25 mouse cellular contexts compared by ENCODE assay signal in the genomic region with DNA sequence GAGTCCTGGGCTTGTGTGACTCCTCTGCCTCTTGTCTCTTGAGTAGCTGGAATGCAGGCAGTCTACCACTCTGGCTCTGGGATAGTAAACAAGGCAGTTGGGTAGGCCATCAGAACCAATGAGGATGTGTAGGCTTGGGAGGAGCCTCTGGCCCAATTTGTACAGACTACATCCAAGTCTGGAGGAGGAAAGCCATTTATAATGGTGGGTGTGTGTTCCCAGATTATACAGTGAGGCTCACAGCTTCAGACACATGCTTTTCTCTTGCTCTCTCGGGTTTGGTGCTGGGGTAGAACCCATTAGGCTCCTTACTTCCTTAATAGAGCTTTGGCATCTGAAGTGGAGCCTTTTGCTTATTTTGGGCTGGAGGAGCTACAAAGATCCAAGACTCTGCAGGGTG. TPM values are rescaled to one million over a fixed set of nuclear protein-coding genes. Genes with fewer than 3 reads are reported as not detected.
A peak's percentile ranks its signal among the peaks of the same experiment; 100 is the strongest.
DNase-seq lines count a peak whose midpoint lies in the region; ATAC-seq and TF ChIP-seq lines count a peak whose summit lies in the region.
"Had no signal": no experiment of that assay in that cellular context is flagged by ENCODE, and none has a peak within 500 bp of the region (broad histone marks: within the 10 kb centered on the region; RNA-seq: fewer than 3 reads in every experiment).

No protein-coding gene starts in this region.

- no peak for DNase-seq in forebrain, postnatal 0 days
- no peak for DNase-seq in liver, adult 2 months (ENCODE audit: extremely low read depth, low read depth, low spot score)
- DNase-seq in liver, embryonic 11.5 days (ENCODE audit: low spot score), result no peak
- DNase-seq in brain, adult 2 months (ENCODE audit: low read depth, low spot score), result peak; percentile 62
- DNase-seq in left cerebral cortex, postnatal 36 days (ENCODE audit: low spot score in 2 of 2), result no peak
- DNase-seq: adrenal gland, adult 8-10 months; adrenal gland, postnatal 14 days; adrenal gland, postnatal 36 days; B cell, adult 2 months; cerebellum, adult 11 months; cerebellum, adult 18-20 months; cerebellum, adult 8-10 months; cerebellum, adult 9-11 months; cerebellum, postnatal 14 days; cerebellum, postnatal 36 days had no signal

- H3K9ac ChIP-seq in forebrain, embryonic 12.5 days, result 0 out of 2 replicates have a peak overlapping the region, but pooled peaks have one; percentile 17
- no peak overlapping the region for H3K9ac ChIP-seq in forebrain, postnatal 0 days
- H3K9ac ChIP-seq in liver, adult 2 months (ENCODE audit: low read depth, low read length), result no peak overlapping the region
- H3K9ac ChIP-seq in liver, embryonic 11.5 days (ENCODE audit: low read depth, low read length), result no peak overlapping the region
- H3K9ac ChIP-seq: embryonic facial prominence, embryonic 12.5 days had no signal

- H3K27me3 ChIP-seq in forebrain, embryonic 12.5 days, result no peaks in the 10 kb centered on the region
- no peaks in the 10 kb centered on the region for H3K27me3 ChIP-seq in forebrain, postnatal 0 days (ENCODE audit: insufficient read depth, low read length)
- H3K27me3 ChIP-seq in liver, adult 2 months (ENCODE audit: control insufficient read depth, insufficient read depth, low read length), result no peaks in the 10 kb centered on the region
- H3K27me3 ChIP-seq in liver, embryonic 11.5 days (replicated peaks; ENCODE audit: control insufficient read depth, insufficient read depth, low read length), result no peaks in the 10 kb centered on the region
- H3K27me3 ChIP-seq: CH12.LX; embryonic facial prominence, embryonic 12.5 days; Patski had no signal

- TF ChIP-seq CTCF in forebrain, postnatal 0 days (IDR thresholded peaks at IDR 0.05; ENCODE audit: low read depth), result no peak
- no peak for TF ChIP-seq CTCF in liver, adult 2 months (IDR thresholded peaks at IDR 0.05; ENCODE audit: low read depth, low read length)

- H3K27ac ChIP-seq in forebrain, embryonic 12.5 days, result no peak overlapping the region
- no peak overlapping the region for H3K27ac ChIP-seq in forebrain, postnatal 0 days (ENCODE audit: low read depth, low read length)
- H3K27ac ChIP-seq in liver, adult 2 months (replicated peaks; ENCODE audit: insufficient read depth, low read depth, low read length), result peak overlapping the region; percentile 14; the same call in 1 of the 2 replicates
- H3K27ac ChIP-seq in liver, embryonic 11.5 days (ENCODE audit: low read depth, low read length), result no peak overlapping the region
- H3K27ac ChIP-seq: embryonic facial prominence, embryonic 10.5 days; embryonic facial prominence, embryonic 12.5 days had no signal

- intact Hi-C loops in left cerebral cortex, postnatal 36 days (cut with DNase I), result no loop called here

- H3K4me1 ChIP-seq in forebrain, embryonic 12.5 days, result no peaks in the 10 kb centered on the region
- H3K4me1 ChIP-seq in forebrain, postnatal 0 days (ENCODE audit: insufficient read depth), result no peaks in the 10 kb centered on the region
- peaks cover 28% of the 10 kb centered on the region for H3K4me1 ChIP-seq in liver, adult 2 months (ENCODE audit: control insufficient read depth, insufficient read depth, low read length)
- peaks cover 4% of the 10 kb centered on the region; the same call in 1 of the 2 replicates for H3K4me1 ChIP-seq in liver, embryonic 11.5 days (replicated peaks; ENCODE audit: control insufficient read depth, insufficient read depth, low read length)
- H3K4me1 ChIP-seq: embryonic facial prominence, embryonic 12.5 days had no signal

- H3K36me3 ChIP-seq in forebrain, embryonic 12.5 days (replicated peaks), result peaks cover 13% of the 10 kb centered on the region; the same call in 1 of the 2 replicates
- peaks cover 5% of the 10 kb centered on the region for H3K36me3 ChIP-seq in forebrain, postnatal 0 days (ENCODE audit: insufficient read depth)
- peaks cover 18% of the 10 kb centered on the region for H3K36me3 ChIP-seq in liver, adult 2 months (ENCODE audit: control insufficient read depth, insufficient read depth, low read length)
- peaks cover 13% of the 10 kb centered on the region for H3K36me3 ChIP-seq in liver, embryonic 11.5 days (ENCODE audit: control insufficient read depth, insufficient read depth, low read length)

- 93% methylated on average over 1 of the region's 1 CpGs for WGBS in forebrain, embryonic 12.5 days
- 89% methylated on average over 1 of the region's 1 CpGs for WGBS in forebrain, postnatal 0 days
- 81% methylated on average over 1 of the region's 1 CpGs for WGBS in liver, adult 2 months
- WGBS in liver, embryonic 11.5 days, result 80% methylated on average over 1 of the region's 1 CpGs

- ATAC-seq in forebrain, embryonic 12.5 days (ENCODE audit: low FRiP score), result no peak
- ATAC-seq in forebrain, postnatal 0 days, result no peak
- no peak for ATAC-seq in liver, embryonic 11.5 days (replicated peaks; ENCODE audit: low FRiP score)
- ATAC-seq: activated CD4-positive, CD25-positive, alpha-beta regulatory T cell, adult 4 months; CD4-positive, CD25-positive, alpha-beta regulatory T cell, adult 4 months; forebrain, embryonic 14.5 days; forebrain, embryonic 16.5 days; Patski had no signal

- H3K9me3 ChIP-seq in forebrain, embryonic 12.5 days, result no peaks in the 10 kb centered on the region
- no peaks in the 10 kb centered on the region for H3K9me3 ChIP-seq in forebrain, postnatal 0 days (ENCODE audit: low read length)
- H3K9me3 ChIP-seq in liver, embryonic 11.5 days (ENCODE audit: control insufficient read depth, low read length), result no peaks in the 10 kb centered on the region
- H3K9me3 ChIP-seq: embryonic facial prominence, embryonic 10.5 days; embryonic facial prominence, embryonic 12.5 days; G1E had no signal

- no peak overlapping the region for H3K4me3 ChIP-seq in forebrain, embryonic 12.5 days (replicated peaks)
- H3K4me3 ChIP-seq in forebrain, postnatal 0 days (ENCODE audit: low read depth, low read length), result no peak overlapping the region
- no peak overlapping the region for H3K4me3 ChIP-seq in liver, adult 2 months (ENCODE audit: insufficient read depth, low read depth, low read length)
- H3K4me3 ChIP-seq in liver, embryonic 11.5 days (ENCODE audit: low read depth, low read length), result no peak overlapping the region
- H3K4me3 ChIP-seq: embryonic facial prominence, embryonic 10.5 days; embryonic facial prominence, embryonic 12.5 days had no signal

- TF ChIP-seq POLR2A in liver, adult 2 months (IDR thresholded peaks at IDR 0.05; ENCODE audit: extremely low read depth, insufficient read depth, low read length), result no peak

- H3K79me2 ChIP-seq in liver, adult 2 months (ENCODE audit: control insufficient read depth, insufficient read depth, low read length), result peaks cover 9% of the 10 kb centered on the region; the same call in 1 of the 2 replicates

- no peak overlapping the region for H3K4me2 ChIP-seq in forebrain, embryonic 12.5 days
- no peak overlapping the region for H3K4me2 ChIP-seq in forebrain, postnatal 0 days (ENCODE audit: low read depth)
- H3K4me2 ChIP-seq in liver, embryonic 11.5 days, result no peak overlapping the region
- H3K4me2 ChIP-seq: embryonic facial prominence, embryonic 12.5 days had no signal

RNA-seq across cellular contexts. Expression of gene Adi1, which starts 9.6 kb away (rescaled TPM):
- polyA plus RNA-seq in forebrain, embryonic 12.5 days (2016; fragmentation: Nextera tagmentation; extraction: Ambion mirVana), result 41.6 and 44.1 TPM in 2 replicates
- total RNA-seq in forebrain, postnatal 0 days (2014; rRNA removed), result 5.1 and 9.4 TPM in 2 replicates
- 24.7 and 27.9 TPM in 2 replicates for polyA plus RNA-seq in forebrain, postnatal 0 days (2015; fragmentation: Nextera tagmentation; extraction: Ambion mirVana)
- 101 and 119 TPM in 2 replicates for total RNA-seq in liver, adult 2 months (2014; rRNA removed)
- 56.4 and 61.8 TPM in 2 replicates for polyA plus RNA-seq in liver, adult 2 months (2012; rRNA removed)
- polyA plus RNA-seq in liver, embryonic 11.5 days (2014; fragmentation: Nextera tagmentation; extraction: Ambion mirVana), result 80.0 and 91.4 TPM in 2 replicates
- 10 to 100 TPM; 32.0 to 36.8 TPM for total RNA-seq in left cerebral cortex, postnatal 36 days (2021)

RNA-seq across cellular contexts. Expression of gene Rnaseh1, which starts 35.3 kb away (rescaled TPM):
- 29.0 and 30.2 TPM in 2 replicates for polyA plus RNA-seq in forebrain, embryonic 12.5 days (2016; fragmentation: Nextera tagmentation; extraction: Ambion mirVana)
- 13.7 and 18.5 TPM in 2 replicates for total RNA-seq in forebrain, postnatal 0 days (2014; rRNA removed)
- 12.3 and 13.3 TPM in 2 replicates for polyA plus RNA-seq in forebrain, postnatal 0 days (2015; fragmentation: Nextera tagmentation; extraction: Ambion mirVana)
- 4.4 and 4.7 TPM in 2 replicates for total RNA-seq in liver, adult 2 months (2014; rRNA removed)
- 4.3 and 5.3 TPM in 2 replicates for polyA plus RNA-seq in liver, adult 2 months (2012; rRNA removed)
- polyA plus RNA-seq in liver, embryonic 11.5 days (2014; fragmentation: Nextera tagmentation; extraction: Ambion mirVana), result 28.7 and 30.8 TPM in 2 replicates
- 10 to 100 TPM; 13.4 to 15.2 TPM for total RNA-seq in left cerebral cortex, postnatal 36 days (2021)

RNA-seq across cellular contexts. Expression of gene Rps7, which starts 48.9 kb away (rescaled TPM):
- 650 and 690 TPM in 2 replicates for polyA plus RNA-seq in forebrain, embryonic 12.5 days (2016; fragmentation: Nextera tagmentation; extraction: Ambion mirVana)
- 1,274 and 1,982 TPM in 2 replicates for total RNA-seq in forebrain, postnatal 0 days (2014; rRNA removed)
- polyA plus RNA-seq in forebrain, postnatal 0 days (2015; fragmentation: Nextera tagmentation; extraction: Ambion mirVana), result 605 and 756 TPM in 2 replicates
- total RNA-seq in liver, adult 2 months (2014; rRNA removed), result 391 and 441 TPM in 2 replicates
- polyA plus RNA-seq in liver, adult 2 months (2012; rRNA removed), result 136 and 137 TPM in 2 replicates
- polyA plus RNA-seq in liver, embryonic 11.5 days (2014; fragmentation: Nextera tagmentation; extraction: Ambion mirVana), result 1,023 and 1,028 TPM in 2 replicates
- 100 to 1,000 TPM; 261 to 290 TPM for total RNA-seq in left cerebral cortex, postnatal 36 days (2021)
